Mouse (Mus musculus) myocyte (in vitro differentiated cells): ENCODE data around the gene Ptrh2. TPM values are rescaled to one million over a fixed set of nuclear protein-coding genes. Genes with fewer than 3 reads are reported as not detected.

Experiments
- H3K27me3 ChIP-seq: one replicate; pipeline ENCODE4 v1.6.1; 2011; ENCODE audit not compliant: control insufficient read depth, insufficient read depth, insufficient read length
- H3K36me3 ChIP-seq: one replicate; pipeline ENCODE4 v1.6.1; 2011; ENCODE audit not compliant: control insufficient read depth, insufficient read depth
- H3K4me2 ChIP-seq: one replicate; pipeline ENCODE4 v1.6.1; 2011; ENCODE audit warnings: low read depth, control low read depth
- H3K4me3 ChIP-seq: one replicate; pipeline ENCODE4 v1.5.1; 2011; ENCODE audit warnings: mild to moderate bottlenecking, control low read depth, moderate library complexity
- H3K79me2 ChIP-seq: one replicate; pipeline ENCODE4 v1.6.1; 2011; ENCODE audit not compliant: control insufficient read depth, insufficient read depth
- H3ac ChIP-seq: one replicate; pipeline ENCODE4 v1.6.1; 2011; ENCODE audit not compliant: control insufficient read depth, insufficient read length
- CEBPB ChIP-seq: IDR thresholded peaks from 2 replicates; pipeline ENCODE4 v1.6.1; 2011; ENCODE audit warnings: mild to moderate bottlenecking, moderate library complexity; ENCODE audit not compliant: poor library complexity, insufficient read depth, severe bottlenecking
- E2F4 ChIP-seq: IDR thresholded peaks from one replicate; pipeline ENCODE4 v1.6.1; 2011; ENCODE audit warnings: mild to moderate bottlenecking, control low read depth, moderate library complexity; ENCODE audit not compliant: insufficient read depth
- MAX ChIP-seq: IDR thresholded peaks from one replicate; pipeline ENCODE4 v1.6.1; 2011; ENCODE audit warnings: low read depth, mild to moderate bottlenecking, control low read depth
- MYOD1 ChIP-seq, 3 experiments: IDR thresholded peaks; one replicate each; pipeline ENCODE4 v1.6.1; 2011; ENCODE audit warnings: control low read depth in 2 of 3, low read depth in 2 of 3, mild to moderate bottlenecking in 2 of 3, moderate library complexity in 1 of 3; ENCODE audit not compliant: insufficient read length in 2 of 3, control insufficient read depth in 1 of 3
- MYOG ChIP-seq, 3 experiments: IDR thresholded peaks; one replicate each; pipeline ENCODE4 v1.6.1; 2011; ENCODE audit warnings: control low read depth in 2 of 3, low read depth in 2 of 3, mild to moderate bottlenecking in 2 of 3; ENCODE audit not compliant: insufficient read length in 2 of 3, control insufficient read depth in 1 of 3, insufficient read depth in 1 of 3
- POLR2A ChIP-seq: IDR thresholded peaks from one replicate; pipeline ENCODE4 v1.6.1; 2011; ENCODE audit warnings: low read depth, mild to moderate bottlenecking, control low read depth, moderate library complexity; ENCODE audit not compliant: insufficient read length
- POLR2AphosphoS2 ChIP-seq: IDR thresholded peaks from one replicate; pipeline ENCODE4 v1.6.1; 2011; ENCODE audit warnings: low read depth, control low read depth; ENCODE audit not compliant: insufficient read length
- REST ChIP-seq: IDR thresholded peaks from one replicate; pipeline ENCODE4 v1.6.1; 2011; ENCODE audit warnings: mild to moderate bottlenecking, control low read depth, moderate library complexity; ENCODE audit not compliant: insufficient read depth, insufficient read length
- SRF ChIP-seq: IDR thresholded peaks from one replicate; pipeline ENCODE4 v1.6.1; 2011; ENCODE audit warnings: low read depth; ENCODE audit not compliant: control insufficient read depth, insufficient read length
- TCF12 ChIP-seq: IDR thresholded peaks from one replicate; pipeline ENCODE4 v1.6.1; 2011; ENCODE audit warnings: mild to moderate bottlenecking, control low read depth; ENCODE audit not compliant: poor library complexity, insufficient read depth, severe bottlenecking
- TCF3 ChIP-seq: IDR thresholded peaks from one replicate; pipeline ENCODE4 v1.6.1; 2011; ENCODE audit warnings: low read depth, control low read depth; ENCODE audit not compliant: insufficient read length
- USF1 ChIP-seq: IDR thresholded peaks from one replicate; pipeline ENCODE4 v1.6.1; 2011; ENCODE audit warnings: low read depth, mild to moderate bottlenecking, control low read depth, moderate library complexity
- polyA plus RNA-seq: library from polyadenylated mRNA; unstranded; fragments of >200 nt; fragmentation: generic; extraction: Trizol; gene quantifications from one replicate; pipeline ENCODE4 v1.2.1, GENCODE M21; 2012; ENCODE audit warnings: missing spikeins

Gene Ptrh2
- polyA plus RNA-seq, 1 experiment = 22.6 TPM

DNA sequence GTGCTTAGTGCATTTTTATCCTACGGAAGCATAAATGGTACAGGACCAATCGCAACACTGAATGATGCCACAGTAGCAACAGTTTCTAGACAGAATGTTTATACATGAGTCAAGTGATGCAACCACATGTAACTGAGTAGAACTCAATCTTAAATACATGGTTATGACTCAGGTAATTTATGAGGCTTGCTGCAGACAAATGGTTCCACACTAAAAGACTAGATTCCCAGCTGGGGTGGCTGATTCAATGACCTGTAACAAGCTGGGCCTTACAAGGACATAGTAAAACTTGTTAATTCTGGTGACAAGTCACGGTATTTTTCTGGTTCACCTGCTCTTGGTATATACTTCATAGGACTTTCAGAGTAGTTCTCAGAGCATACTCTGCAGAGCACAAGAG lies 7.7 kb downstream of the Ptrh2 start:
- no peak for TF ChIP-seq REST
- TF ChIP-seq MAX = no peak
- no peak for TF ChIP-seq MYOD1 (IDR thresholded peaks at IDR 0.05; ENCODE audit: control insufficient read depth in 1 of 3, insufficient read length in 2 of 3, low read depth in 2 of 3)
- no peak for TF ChIP-seq TCF3
- peak; percentile 99 for TF ChIP-seq CEBPB
- no peak for TF ChIP-seq MYOG (IDR thresholded peaks at IDR 0.05; ENCODE audit: control insufficient read depth in 1 of 3, insufficient read depth in 1 of 3, insufficient read length in 2 of 3, low read depth in 2 of 3)
- TF ChIP-seq USF1 = no peak
- peak; percentile 36 for TF ChIP-seq POLR2A
- TF ChIP-seq POLR2AphosphoS2 = peak; percentile 74
- no peak for TF ChIP-seq E2F4
- TF ChIP-seq SRF = no peak
- TF ChIP-seq TCF12 = peak; percentile 26
- peaks cover 81% of the 10 kb centered on the region for H3K36me3 ChIP-seq
- no peaks in the 10 kb centered on the region for H3K27me3 ChIP-seq
- H3K79me2 ChIP-seq = peaks cover 41% of the 10 kb centered on the region
- no peak overlapping the region for H3K4me3 ChIP-seq
- H3ac ChIP-seq = no peak overlapping the region
- H3K4me2 ChIP-seq = peak overlapping the region; percentile 22

DNA sequence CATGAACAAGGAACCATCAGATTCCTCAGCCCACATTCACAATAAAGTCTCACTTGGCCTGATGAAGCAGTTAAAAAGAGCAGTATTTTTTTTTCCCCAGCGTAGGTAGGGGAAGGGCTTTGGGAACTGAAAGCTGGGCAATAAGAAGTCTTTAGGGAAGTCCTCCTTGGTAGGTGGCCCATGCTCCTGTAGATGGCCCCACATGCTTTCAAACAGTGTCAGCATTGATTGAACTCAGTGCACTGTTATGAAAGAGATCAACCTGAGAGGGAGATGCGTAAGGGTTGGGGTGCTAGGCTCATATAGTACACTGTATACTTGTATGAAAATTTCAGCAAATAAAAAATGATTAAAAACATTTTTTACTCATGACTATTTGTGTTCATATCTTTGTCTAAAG lies 8.2 kb downstream of the Ptrh2 start:
- Histone ChIP-seq H3K79me2 (peaks cover 37% of the 10 kb centered on the region), H3ac (no peak overlapping the region), H3K27me3 (no peaks in the 10 kb centered on the region), H3K4me2 (peak overlapping the region; percentile 22), H3K36me3 (peaks cover 81% of the 10 kb centered on the region), H3K4me3 (no peak overlapping the region)
- no peak for TF ChIP-seq USF1
- TF ChIP-seq MAX = no peak
- TF ChIP-seq CEBPB = no peak
- no peak for TF ChIP-seq POLR2A

DNA sequence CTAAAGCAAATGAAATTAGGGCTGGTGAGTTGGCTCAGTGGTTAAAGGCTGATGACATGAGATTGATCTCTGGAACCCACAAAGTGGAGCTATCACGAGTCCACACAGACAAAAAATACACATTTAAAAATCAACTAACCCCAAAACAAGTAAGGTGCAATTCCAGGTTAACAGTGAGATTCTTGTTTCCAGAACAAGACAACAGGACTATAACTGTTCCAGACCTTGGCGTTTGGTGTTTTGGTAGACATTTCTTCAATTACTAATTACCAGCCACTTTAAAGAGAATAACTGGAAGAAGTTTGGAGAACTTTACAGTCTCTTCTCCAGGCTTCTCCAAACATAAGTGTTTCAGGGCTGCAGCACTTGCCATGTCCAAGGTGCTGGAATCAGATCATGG lies 8.8 kb downstream of the Ptrh2 start:
- Histone ChIP-seq H3K36me3 (peaks cover 85% of the 10 kb centered on the region), H3K4me3 (no peak overlapping the region), H3ac (no peak overlapping the region), H3K27me3 (no peaks in the 10 kb centered on the region), H3K4me2 (peak overlapping the region; percentile 22), H3K79me2 (peaks cover 31% of the 10 kb centered on the region)
- TF ChIP-seq TCF3 (no peak), MYOG (IDR thresholded peaks at IDR 0.05; ENCODE audit: control insufficient read depth in 1 of 3, insufficient read depth in 1 of 3, insufficient read length in 2 of 3, low read depth in 2 of 3) (no peak), MYOD1 (IDR thresholded peaks at IDR 0.05; ENCODE audit: control insufficient read depth in 1 of 3, insufficient read length in 2 of 3, low read depth in 2 of 3) (no peak), POLR2AphosphoS2 (no peak), CEBPB (no peak), TCF12 (no peak), USF1 (no peak), SRF (no peak), E2F4 (no peak)

DNA sequence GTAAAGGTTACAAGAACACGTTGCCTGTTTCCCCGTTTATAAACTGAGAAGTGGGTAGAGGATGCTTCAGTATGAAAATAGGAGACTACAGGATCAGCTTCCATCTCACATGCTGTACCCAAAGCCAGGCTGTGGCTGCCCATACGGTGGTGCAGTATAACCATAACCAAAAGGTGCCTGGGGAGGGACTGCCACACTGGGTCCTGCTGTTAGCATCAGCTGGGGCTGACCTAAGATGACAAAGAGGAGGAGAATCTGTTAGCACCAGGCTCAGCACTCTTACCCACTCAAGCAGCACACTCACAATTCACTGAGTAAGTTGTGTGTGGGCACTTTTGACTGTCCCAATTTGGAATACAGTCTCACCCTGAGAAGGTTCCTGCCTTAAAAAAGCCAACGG lies 11.7 kb downstream of the Ptrh2 start:
- Histone ChIP-seq H3K27me3 (no peaks in the 10 kb centered on the region), H3ac (no peak overlapping the region), H3K36me3 (peaks cover 90% of the 10 kb centered on the region), H3K4me3 (no peak overlapping the region), H3K79me2 (peaks cover 3% of the 10 kb centered on the region), H3K4me2 (no peak overlapping the region)
- TF ChIP-seq TCF12 = no peak
- TF ChIP-seq MYOG (IDR thresholded peaks at IDR 0.05; ENCODE audit: control insufficient read depth in 1 of 3, insufficient read depth in 1 of 3, insufficient read length in 2 of 3, low read depth in 2 of 3) = no peak
- TF ChIP-seq CEBPB = no peak
- TF ChIP-seq SRF = no peak
- TF ChIP-seq REST = no peak
- no peak for TF ChIP-seq POLR2A
- no peak for TF ChIP-seq MAX

DNA sequence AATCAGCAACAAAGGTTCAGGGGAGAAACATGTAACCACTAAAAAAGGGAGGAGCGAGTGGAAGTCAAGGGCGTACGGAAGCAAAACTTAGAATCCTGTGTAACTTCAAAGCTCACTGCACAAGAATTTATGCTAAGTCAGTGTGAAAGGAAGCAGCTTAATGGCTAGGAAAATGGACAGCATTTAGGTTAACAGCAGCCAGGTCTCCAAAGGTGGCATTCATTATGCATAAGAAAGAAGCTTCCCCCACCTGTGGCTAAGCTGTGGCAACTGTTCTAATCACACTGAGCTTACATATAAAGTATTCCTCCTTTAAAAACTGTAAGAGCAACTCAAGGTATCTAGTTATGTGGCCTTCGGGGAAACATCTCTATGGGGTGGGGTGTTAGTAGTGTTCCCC lies 17.4 kb downstream of the Ptrh2 start:
- H3K27me3 ChIP-seq = no peaks in the 10 kb centered on the region
- no peak overlapping the region for H3ac ChIP-seq

More for the DNA sequence above, 17.4 kb downstream of the Ptrh2 start:
- Histone ChIP-seq H3K4me2 (no peak overlapping the region), H3K36me3 (peaks cover 95% of the 10 kb centered on the region), H3K4me3 (no peak overlapping the region), H3K79me2 (no peaks in the 10 kb centered on the region)
- no peak for TF ChIP-seq TCF3
- no peak for TF ChIP-seq USF1
- no peak for TF ChIP-seq MAX
- no peak for TF ChIP-seq E2F4
- no peak for TF ChIP-seq SRF
- TF ChIP-seq MYOG (IDR thresholded peaks at IDR 0.05; ENCODE audit: control insufficient read depth in 1 of 3, insufficient read depth in 1 of 3, insufficient read length in 2 of 3, low read depth in 2 of 3) = no peak
- TF ChIP-seq POLR2A = no peak
- TF ChIP-seq TCF12 = no peak
- TF ChIP-seq POLR2AphosphoS2 = no peak
- no peak for TF ChIP-seq REST
- no peak for TF ChIP-seq CEBPB
- TF ChIP-seq MYOD1 (IDR thresholded peaks at IDR 0.05; ENCODE audit: control insufficient read depth in 1 of 3, insufficient read length in 2 of 3, low read depth in 2 of 3) = no peak
